Mouse (Mus musculus) left cerebral cortex, postnatal 36 days (tissue): Measurements from ENCODE around the gene Hivep1. TPM values are rescaled to one million over a fixed set of nuclear protein-coding genes. Genes with fewer than 3 reads are reported as not detected.

Experiments
- DNase-seq, 2 experiments: peaks; one replicate each; pipeline ENCODE4 v3.0.0; 2021 to 2022; ENCODE audit warnings: low spot score in 2 of 2, mixed read lengths in 1 of 2
- intact Hi-C: fragments of 180-260 bp; cut with DNase I; formaldehyde crosslinking; loops from one replicate; pipeline ENCODE4 v1.15.1; 2025
- total RNA-seq, 2 experiments: library from RNA; stranded (reverse); gene quantifications; 2 replicates each; pipeline ENCODE4 v1.2.3; 2021

Gene Hivep1
- total RNA-seq, 2 experiments from 2014 or later = 60.9 to 61.3 TPM

DNA sequence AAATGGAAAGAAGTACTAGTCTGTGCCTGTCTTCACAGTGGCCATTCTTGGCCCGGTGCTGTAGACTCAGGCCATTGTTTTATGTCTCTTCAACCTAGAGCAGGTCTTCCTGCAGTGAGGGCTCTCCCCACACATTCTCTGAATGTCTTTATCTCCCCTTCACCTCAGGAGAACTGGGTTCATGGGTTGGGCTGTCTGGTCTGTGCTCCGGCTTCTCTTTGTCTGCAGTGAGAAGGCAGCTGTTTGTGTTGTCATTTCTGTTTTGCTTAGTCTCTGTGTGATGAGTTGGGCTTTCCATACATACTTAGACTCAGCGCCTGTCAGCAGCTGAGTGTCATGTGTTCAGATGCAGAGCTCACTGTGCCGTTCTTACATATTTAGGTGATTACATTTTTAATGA, 18.4 kb downstream of the Hivep1 start:
- DNase-seq = no peak
- intact Hi-C loops = no loop called here

DNA sequence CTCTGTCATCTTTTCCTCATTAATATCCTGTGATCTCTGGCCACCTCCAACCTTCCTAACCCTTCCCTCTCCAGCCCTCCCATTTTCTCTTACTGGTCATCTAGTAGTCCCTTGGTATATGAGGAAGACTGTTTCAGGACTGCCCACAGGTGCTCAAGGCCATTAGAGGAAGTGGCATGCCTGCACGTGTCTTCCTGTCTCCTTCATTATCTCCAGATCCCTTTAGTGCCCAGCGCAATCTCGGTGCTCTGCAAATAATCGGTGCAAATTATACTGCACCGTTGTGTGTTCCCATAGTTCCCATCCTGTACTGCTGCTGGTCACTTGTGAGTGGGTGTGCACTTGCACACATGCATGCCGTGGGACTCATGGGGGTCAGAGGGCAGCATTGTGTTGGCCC, 19.2 kb downstream of the Hivep1 start:
- no peak for DNase-seq
- intact Hi-C loops = no loop called here

DNA sequence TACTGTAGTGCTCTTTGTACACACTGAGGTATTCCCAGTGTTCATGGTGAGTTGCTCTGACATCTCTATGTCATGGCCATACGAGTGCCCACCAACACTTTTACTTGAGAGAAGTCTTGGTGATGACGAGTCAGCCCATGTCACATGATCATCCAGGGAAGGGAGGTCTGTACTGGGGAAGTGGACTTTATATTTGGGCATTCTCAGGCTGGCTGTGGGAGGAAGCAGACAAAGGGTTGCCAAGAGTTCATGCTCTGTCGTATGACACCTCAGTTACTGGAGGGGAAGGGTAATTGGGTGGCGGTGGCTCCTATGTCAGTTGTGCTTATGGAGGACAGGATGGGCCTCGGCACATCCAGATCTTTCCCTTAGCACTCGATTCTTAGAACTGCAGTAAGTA, 21.5 kb downstream of the Hivep1 start:
- intact Hi-C loops = no loop called here
- no peak for DNase-seq

DNA sequence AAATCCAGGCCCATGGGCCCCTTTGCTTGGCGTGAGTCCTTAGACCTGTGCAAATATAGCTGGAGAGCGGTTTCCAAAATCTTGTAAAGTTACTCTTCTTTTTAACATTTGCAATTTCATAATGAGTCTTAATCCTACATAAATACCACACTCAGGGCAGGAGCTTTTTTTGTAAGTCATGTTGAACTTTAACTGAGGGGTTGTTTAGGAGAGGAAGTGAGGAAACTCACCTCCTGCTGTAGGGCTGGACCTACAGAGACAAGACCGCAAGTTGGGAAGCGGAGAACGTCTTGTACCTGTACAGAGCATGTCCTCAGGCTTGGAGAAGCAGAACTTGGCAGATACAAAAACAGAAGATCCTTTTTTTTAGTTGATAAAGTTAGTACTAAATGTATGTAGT, 23.7 kb downstream of the Hivep1 start:
- intact Hi-C loops = no loop called here
- no peak for DNase-seq

DNA sequence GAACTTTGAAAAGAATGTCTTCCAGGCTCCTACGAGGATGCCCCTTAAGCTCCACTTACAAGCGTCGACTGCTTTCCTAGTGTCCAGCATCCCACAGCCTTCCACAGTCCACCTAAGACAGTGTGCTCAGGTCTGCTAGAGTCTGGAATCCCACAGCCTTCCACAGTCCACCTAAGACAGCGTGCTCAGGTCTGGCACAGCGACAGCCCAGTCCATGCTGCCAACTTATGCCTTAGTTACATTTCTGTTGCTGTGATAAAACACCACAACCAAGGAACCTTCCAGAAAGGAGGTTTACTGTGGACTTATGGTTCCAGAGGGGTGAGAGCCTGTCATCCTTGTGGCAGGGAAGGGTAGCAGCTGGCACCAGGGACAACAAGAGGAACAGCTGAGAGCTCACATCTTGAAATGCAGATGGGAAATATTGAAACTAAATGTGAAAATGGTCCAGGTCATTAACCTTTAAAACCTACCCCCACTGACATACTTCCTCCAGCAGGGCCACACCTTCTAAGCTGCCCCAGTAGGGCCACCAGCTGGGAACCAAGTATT, 25.0 kb downstream of the Hivep1 start:
- intact Hi-C loops = no loop called here
- no peak for DNase-seq

DNA sequence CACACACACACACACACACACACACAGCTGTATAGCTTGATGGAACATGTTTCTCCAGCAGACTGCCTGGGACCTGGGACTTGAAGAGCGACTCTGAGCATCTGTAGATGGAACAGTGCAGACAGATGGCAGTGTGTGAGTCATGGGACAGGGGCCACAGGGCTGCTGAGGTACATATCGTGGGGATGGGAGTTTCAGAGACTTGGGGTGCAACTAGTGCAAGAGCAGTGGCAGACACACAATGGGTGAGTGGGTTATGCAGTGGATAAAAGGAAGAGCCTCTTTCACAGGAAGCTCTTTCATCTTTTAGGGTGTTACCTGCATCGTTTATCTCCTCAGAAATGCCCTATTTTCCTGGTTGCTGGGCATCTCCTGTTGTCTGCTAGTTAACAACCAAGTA, 25.8 kb downstream of the Hivep1 start:
- intact Hi-C loops = no loop called here
- no peak for DNase-seq

DNA sequence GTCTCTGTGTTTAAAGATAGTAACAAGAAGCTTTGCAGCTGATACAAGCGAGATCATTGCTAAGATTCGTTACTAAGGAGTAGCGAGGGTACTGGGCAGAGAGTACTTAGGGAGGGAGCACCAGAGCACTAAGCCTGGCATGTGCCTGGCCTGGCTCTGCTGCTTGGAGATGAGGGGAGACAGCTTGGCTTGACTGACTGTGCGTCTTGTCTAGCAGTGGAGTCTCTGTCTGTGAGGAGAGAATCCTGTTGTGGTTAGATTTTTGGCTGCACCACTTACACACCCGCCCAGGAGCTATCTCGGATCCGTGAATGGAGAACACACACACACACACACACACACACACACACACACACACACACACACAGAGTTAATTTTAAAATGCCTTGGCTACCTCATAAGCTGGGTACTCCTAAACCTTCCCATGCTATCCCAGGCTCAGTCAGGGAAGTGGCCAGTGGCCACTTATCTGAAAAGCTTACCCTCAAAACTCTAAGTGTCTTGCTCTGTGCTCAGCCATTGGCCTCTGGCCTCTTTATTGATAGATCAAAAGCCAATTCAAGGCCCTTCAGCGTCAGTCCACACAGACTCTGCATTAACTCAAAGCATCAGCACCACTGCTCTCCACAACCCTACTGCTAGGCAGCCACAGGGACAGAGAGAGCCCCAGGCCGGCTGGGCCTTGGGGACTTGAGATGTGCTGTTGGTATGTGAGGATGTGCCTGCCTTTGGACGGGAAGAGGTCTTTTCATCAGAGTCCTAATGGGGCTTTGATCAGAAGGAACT, 28.5 kb downstream of the Hivep1 start:
- intact Hi-C loops = no loop called here
- no peak for DNase-seq

DNA sequence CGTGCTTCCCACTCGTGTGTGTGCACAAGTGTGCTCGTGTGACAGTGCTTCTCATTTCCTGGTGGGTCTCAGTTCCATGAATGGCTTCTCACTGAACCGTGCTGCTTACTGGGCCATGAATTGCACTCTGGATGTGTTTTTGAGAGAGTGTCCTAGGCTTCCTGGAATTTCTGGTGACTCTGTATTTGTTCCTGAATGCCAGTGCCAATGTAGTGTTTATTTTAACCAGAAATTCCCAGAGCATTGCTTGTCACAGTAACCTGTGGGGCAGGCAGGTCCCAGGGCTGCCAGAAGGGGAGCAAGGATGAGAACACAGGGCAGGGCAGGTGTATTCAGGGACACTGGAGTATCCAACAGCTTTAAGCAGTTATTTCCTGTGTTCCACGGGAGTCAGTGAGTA, 36.5 kb downstream of the Hivep1 start:
- intact Hi-C loops = no loop called here
- DNase-seq = no peak

DNA sequence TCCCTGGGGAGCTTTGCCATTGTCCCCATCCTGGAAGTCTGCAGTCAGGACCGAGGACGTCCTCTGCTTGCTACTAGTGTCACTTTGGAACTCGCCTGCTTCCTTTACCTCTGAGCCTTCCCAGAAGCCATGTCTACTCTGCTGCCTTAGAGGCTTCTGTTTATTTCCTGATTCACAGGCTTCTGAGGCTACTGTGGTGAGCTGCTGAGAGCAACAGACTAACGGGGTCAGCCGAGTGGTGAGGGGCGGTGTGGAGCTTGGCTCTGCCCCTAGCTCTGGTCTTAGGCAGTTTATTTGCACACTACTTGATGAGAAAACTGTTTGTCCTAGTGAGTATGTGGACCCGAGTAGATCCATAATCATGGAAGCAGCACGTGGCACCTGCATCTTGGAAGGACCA, 37.2 kb downstream of the Hivep1 start:
- DNase-seq = no peak
- intact Hi-C loops = no loop called here

DNA sequence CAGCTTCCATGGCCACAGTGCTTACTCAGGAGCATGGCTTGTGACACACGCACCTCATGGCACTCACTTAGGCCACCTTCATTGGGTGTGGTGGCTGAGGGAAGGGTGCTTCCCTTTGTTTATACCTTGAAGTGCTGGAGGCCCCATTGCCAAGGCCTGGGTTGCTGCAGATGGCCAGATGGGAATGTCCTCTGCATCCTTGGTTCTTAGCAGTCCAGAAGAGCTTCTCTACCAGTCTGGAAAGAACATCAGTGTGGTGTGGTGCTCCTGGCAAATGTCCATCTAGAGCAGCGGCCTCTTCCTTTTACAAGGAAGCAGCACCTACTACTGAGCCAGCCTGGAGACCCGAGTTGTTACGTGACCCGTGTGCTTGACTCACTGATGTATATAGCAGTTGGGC, 38.9 kb downstream of the Hivep1 start:
- DNase-seq = no peak
- intact Hi-C loops = no loop called here

DNA sequence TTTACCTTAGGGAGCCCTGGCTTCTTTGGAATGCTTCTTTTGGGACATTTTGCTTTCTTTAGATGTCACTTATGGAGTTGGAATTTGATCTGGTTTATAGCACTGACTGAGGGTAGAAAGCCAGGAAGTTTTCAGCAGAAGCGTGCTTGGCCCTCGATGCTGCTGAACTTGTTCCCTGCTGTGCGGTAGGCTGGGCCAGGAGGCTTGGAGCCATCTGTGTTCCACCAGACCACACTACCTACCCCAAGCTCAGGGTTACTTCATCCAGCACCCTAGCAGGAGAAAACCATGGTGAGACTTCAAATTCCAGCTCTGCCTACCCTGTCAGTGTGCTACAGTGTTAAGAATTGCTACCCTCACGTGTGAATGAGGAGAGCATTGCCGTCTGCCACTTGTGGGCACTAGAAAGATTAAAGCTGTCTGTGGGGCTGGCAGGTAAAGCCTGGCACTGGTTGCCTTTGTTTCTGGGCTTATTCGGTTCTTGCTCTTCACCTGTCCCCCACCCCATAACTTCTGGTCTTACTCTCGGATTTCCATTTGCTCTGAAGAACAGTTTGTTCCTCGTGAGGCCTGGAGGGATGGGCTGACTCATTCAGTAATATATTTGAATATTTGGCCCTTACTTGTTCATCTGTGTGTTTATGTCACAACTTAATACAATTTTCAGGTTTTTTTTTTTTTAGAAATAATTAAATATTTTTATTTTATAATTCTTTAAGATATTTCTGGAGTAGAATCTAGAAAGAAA, 40.7 kb downstream of the Hivep1 start:
- intact Hi-C loops = no loop called here
- no peak for DNase-seq

DNA sequence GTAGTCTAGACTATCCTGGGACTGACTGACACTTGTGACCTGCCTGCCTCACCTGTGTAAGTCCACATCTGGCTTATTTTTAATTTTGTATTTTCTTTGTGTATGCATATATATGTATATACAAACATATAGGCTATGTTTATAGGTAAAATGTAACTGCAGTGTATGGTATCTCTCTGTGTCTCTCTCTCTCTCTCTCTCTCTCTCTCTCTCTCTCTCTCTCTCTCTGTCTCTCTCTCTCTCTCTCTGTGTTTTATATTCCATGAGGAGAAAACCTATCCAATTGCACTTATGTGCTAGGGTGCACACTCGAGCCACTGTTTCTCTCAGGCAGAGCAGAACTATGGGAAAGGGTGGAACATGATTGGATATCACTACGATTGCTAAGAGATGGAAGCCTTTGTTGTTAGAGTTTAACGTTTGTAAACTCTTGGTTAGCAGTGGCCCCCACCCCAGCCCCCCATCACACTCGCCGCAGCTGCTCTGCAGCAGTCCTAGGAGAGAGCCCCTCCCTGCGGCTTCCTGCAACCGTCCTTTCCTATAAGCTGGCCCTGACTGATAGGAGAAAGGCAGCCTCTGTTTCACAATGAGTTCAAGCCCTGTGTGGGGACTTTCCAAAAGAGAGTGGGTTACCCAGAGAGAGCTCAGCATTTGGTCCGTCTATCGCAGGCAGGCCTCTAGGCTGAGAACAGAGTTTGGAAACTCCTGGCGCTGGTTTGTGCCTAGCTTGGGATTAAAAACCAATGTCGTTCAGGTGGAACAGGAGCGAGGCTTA, 41.6 kb downstream of the Hivep1 start:
- intact Hi-C loops = no loop called here
- no peak for DNase-seq

DNA sequence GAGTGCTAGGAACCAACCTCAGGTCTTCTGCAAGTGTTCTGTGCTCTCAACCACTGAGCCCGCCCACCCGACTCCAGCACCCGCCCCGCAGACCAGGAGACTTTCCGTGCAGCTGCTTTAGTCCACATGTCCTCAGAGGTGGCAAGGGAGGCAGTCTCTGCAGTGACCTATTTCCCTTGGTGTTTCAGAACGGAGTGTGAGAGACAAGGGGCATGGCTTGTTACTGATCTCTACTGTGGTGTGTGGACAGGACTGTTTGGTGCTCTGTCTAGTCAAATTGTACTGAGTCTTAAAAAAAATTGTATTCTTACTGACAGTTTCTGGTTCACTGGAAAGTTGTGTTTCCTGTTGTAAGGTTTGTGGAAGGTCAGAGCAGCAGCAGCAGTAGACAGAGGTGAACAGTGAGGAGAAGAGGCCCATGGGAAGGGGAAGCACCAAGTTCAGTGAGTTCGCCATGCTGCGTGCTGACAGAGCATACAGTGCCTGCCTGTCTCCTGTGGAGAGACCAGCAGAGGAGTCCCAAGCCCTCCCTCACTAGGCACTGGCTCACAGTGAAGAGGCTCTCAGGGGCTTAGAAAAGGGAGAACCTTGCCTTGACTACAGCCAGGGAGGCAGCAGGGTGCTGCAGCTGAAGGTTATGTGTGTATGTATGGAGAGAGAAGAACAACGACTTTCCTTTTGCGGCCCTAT, 44.1 kb downstream of the Hivep1 start:
- DNase-seq = no peak
- intact Hi-C loops = no loop called here

DNA sequence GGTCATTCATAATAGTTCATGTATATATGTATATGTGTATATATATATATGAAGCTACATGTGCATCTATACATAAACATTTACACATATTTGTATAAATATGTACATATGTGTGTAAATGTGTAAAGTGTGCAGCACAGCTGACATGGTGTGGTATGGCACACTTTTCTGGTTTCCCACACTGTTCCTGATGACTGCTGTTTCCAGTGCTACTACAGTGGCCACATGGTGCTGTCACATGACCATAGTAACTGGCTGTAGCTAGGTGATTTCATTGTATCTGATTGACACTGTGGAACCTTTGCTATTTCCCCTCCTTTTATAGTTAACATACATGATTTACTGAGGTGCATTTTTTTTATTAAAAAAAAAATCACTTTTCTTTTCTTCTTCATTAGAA, 45.3 kb downstream of the Hivep1 start:
- DNase-seq = no peak
- intact Hi-C loops = no loop called here

DNA sequence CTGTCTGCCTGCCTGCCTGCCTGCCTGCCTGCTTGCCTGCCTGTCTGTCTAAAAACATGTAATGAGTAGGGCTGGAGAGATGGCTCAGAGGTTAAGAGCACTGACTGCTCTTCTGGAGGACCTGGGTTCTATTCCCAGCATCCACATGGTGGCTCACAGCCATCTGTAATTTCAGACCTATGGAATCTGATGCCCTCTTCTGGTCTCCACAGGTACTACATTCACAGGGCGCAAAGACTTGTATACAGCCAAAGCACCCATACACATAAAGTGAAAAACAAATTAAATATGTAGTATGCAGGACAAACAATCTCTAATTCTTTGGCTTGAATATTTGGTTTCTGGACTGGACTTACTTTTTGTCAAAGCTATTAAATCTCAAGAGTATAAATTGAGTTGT, 46.7 kb downstream of the Hivep1 start:
- intact Hi-C loops = no loop called here
- DNase-seq = no peak

DNA sequence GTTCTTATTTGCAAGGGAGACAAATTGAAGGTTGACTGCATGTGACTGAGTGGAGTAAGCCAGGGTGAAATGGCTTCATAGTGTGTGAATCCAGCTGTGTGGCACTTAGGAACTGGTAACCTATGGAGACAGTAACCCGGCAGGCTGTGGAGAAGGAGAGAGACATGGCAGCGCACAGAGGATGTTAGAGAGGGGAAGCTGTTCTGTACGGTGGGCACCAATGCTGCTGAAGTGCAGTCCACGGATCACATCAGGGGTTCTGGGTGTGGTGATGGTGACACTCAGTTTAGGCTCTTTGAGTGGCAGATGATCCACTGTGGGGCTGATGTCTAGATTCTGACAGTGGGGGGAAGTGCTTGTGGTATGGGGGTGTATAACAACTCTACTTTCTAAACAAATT, 47.7 kb downstream of the Hivep1 start:
- intact Hi-C loops = no loop called here
- no peak for DNase-seq

DNA sequence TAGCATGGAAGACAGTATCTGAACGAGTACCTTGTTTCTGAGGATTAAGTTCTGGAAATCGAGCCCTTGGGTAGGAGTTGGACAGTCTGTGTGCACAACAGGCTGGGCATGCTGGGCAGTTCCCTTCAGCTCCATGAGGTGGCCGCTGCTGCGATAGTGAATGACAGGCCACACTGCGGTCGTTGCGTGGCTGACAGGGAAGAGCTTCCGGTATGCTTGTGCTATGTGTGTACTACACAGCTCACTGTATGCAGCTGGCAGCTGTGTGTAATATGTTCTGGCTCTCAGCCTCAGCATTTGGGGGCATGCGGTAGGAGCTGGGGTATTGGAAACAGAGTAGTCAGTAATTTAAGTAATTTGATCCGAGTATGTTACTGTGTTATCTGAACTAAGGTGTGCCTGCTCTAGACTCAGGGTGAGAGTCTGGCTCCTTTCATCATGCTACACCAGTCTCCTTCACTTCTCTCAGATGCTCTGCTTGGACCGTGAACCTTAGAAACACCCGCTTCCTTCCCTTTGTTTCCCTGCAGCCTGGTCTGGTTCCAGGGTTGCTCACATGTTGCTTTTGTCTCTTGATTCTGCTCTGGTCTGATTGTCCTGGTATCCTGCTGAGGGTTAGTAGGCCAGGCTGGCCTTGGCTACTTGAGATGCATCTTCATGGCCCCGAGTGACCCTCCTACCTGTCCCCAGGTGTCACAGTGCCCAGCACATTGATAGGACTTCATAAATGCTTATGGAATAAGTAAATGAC, 49.8 kb downstream of the Hivep1 start:
- peak in 1 of 2 experiments; percentile 20 for DNase-seq
- intact Hi-C loops = loop anchor here (5.0 kb wide), 1 partner anchor 49 kb away; the partner anchor contains the start of gene Hivep1

DNA sequence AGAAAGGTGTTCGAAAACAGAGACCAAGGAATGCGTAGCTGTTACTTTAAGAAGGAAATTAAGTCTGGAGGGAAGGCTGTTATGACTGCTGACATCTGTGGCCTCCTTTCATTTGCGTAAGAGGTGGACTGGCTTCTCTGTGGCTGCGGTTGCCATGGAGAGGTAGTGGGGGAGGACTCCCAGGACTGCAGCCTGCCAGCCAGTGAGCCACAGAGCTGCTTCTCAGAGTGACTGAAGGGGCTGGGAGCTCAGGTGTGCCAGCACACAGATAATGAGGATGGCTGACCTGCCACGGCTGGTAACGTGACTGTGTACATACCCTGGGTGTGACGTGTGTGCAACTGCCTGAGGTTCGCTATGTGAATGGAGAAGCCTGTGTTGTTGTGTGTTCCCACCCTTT, 51.2 kb downstream of the Hivep1 start:
- intact Hi-C loops = loop anchor here (5.0 kb wide), 1 partner anchor 51 kb away; the partner anchor contains the start of gene Hivep1
- DNase-seq = peak; percentile 77 to 84
